Mouse (Mus musculus) MEL (cell line): Measurements from ENCODE around the gene Slc24a4. TPM values are rescaled to one million over a fixed set of nuclear protein-coding genes. Genes with fewer than 3 reads are reported as not detected.

ENCODE experiments used
- DNase-seq: peaks from one replicate; pipeline ENCODE4 v3.0.0; 2011; ENCODE audit warnings: low read depth, low spot score
- H3K27ac ChIP-seq: 2 replicates; pipeline ENCODE4 v1.5.1; 2012; ENCODE audit warnings: low read depth, mild to moderate bottlenecking, control low read depth, low read length, moderate library complexity; ENCODE audit not compliant: control insufficient read depth
- H3K27me3 ChIP-seq, 2 experiments: fragments of 150-350 bp in 1 of 2; sonication (generic) in 1 of 2; 2 replicates each; pipeline ENCODE4 v1.6.1; 2012; ENCODE audit warnings: low read length in 2 of 2, mild to moderate bottlenecking in 2 of 2, improper control_type of control experiment in 1 of 2, moderate library complexity in 1 of 2; ENCODE audit not compliant: insufficient read depth in 2 of 2, control insufficient read depth in 1 of 2
- H3K36me3 ChIP-seq, 2 experiments: 2 replicates each; pipeline ENCODE4 v1.6.1; 2012 to 2014; ENCODE audit warnings: low read length in 2 of 2, improper control_type of control experiment in 1 of 2, inconsistent platforms in 1 of 2, mild to moderate bottlenecking in 1 of 2; ENCODE audit not compliant: insufficient read depth in 2 of 2, control insufficient read depth in 1 of 2
- H3K4me1 ChIP-seq, 2 experiments: fragments of 150-350 bp in 1 of 2; sonication (generic) in 1 of 2; 2 replicates each; pipeline ENCODE4 v1.6.1; 2012; ENCODE audit warnings: low read length in 2 of 2, improper control_type of control experiment in 1 of 2, mild to moderate bottlenecking in 1 of 2; ENCODE audit not compliant: insufficient read depth in 2 of 2, control insufficient read depth in 1 of 2
- H3K4me3 ChIP-seq, 2 experiments: fragments of 150-350 bp in 1 of 2; sonication (generic) in 1 of 2; 2 replicates each; pipeline ENCODE4 v1.5.1; 2012; ENCODE audit warnings: low read depth in 2 of 2, low read length in 2 of 2, mild to moderate bottlenecking in 2 of 2, moderate library complexity in 2 of 2, control low read depth in 1 of 2, improper control_type of control experiment in 1 of 2; ENCODE audit not compliant: control insufficient read depth in 1 of 2, insufficient read depth in 1 of 2
- H3K79me2 ChIP-seq: 2 replicates; pipeline ENCODE4 v1.6.1; 2012; ENCODE audit warnings: mild to moderate bottlenecking, low read length, moderate library complexity; ENCODE audit not compliant: control insufficient read depth, poor library complexity, insufficient read depth
- H3K9ac ChIP-seq: 2 replicates; pipeline ENCODE4 v1.6.1; 2012; ENCODE audit warnings: low read depth, mild to moderate bottlenecking, control low read depth, low read length, moderate library complexity; ENCODE audit not compliant: control insufficient read depth, poor library complexity, severe bottlenecking
- H3K9me3 ChIP-seq: fragments of 150-350 bp; sonication (generic); replicated peaks from 2 replicates; pipeline ENCODE4 v1.6.1; 2012; ENCODE audit warnings: mild to moderate bottlenecking, low read length, improper control_type of control experiment, moderate library complexity; ENCODE audit not compliant: insufficient read depth
- BHLHE40 ChIP-seq: IDR thresholded peaks from 2 replicates; pipeline ENCODE4 v1.6.1; 2012; ENCODE audit warnings: low read depth, mild to moderate bottlenecking, inconsistent platforms, low read length, improper control_type of control experiment, borderline replicate concordance
- EP300 ChIP-seq, 2 experiments: IDR thresholded peaks; 2 replicates each; pipeline ENCODE4 v1.6.1; 2011; ENCODE audit warnings: improper control_type of control experiment in 2 of 2, low read length in 2 of 2, low read depth in 1 of 2, mild to moderate bottlenecking in 1 of 2
- GABPA ChIP-seq: IDR thresholded peaks from 2 replicates; pipeline ENCODE4 v1.6.1; 2012; ENCODE audit warnings: low read depth, mild to moderate bottlenecking, inconsistent platforms, low read length, improper control_type of control experiment, moderate library complexity
- JUND ChIP-seq: IDR thresholded peaks from 2 replicates; pipeline ENCODE4 v1.6.1; 2011; ENCODE audit warnings: low read depth, mild to moderate bottlenecking, improper control_type of control experiment, low read length
- MAFK ChIP-seq: IDR thresholded peaks from 2 replicates; pipeline ENCODE4 v1.6.1; 2011; ENCODE audit warnings: low read depth, mild to moderate bottlenecking, low read length, improper control_type of control experiment, borderline replicate concordance
- MAX ChIP-seq: IDR thresholded peaks from 2 replicates; pipeline ENCODE4 v1.6.1; 2011; ENCODE audit warnings: low read length, improper control_type of control experiment
- MEF2A ChIP-seq: IDR thresholded peaks from 2 replicates; pipeline ENCODE4 v1.6.1; 2014; ENCODE audit warnings: low read depth, mild to moderate bottlenecking, inconsistent platforms, low read length, improper control_type of control experiment; ENCODE audit not compliant: poor library complexity, insufficient replicate concordance, severe bottlenecking; ENCODE audit errors: extremely low read depth
- MYC ChIP-seq: IDR thresholded peaks from 2 replicates; pipeline ENCODE4 v1.6.1; 2011; ENCODE audit warnings: low read depth, mild to moderate bottlenecking, low read length, improper control_type of control experiment, moderate library complexity
- NELFE ChIP-seq: IDR thresholded peaks from 2 replicates; pipeline ENCODE4 v1.6.1; 2011; ENCODE audit warnings: low read depth, low read length, improper control_type of control experiment
- POLR2AphosphoS2 ChIP-seq: IDR thresholded peaks from 2 replicates; pipeline ENCODE4 v1.6.1; 2011; ENCODE audit warnings: low read length, improper control_type of control experiment
- SIN3A ChIP-seq: IDR thresholded peaks from 2 replicates; pipeline ENCODE4 v1.6.1; 2012; ENCODE audit warnings: low read length, improper control_type of control experiment, inconsistent platforms
- USF1 ChIP-seq: IDR thresholded peaks from 2 replicates; pipeline ENCODE4 v1.6.1; 2014; ENCODE audit warnings: low read depth, mild to moderate bottlenecking, inconsistent platforms, low read length, improper control_type of control experiment, moderate library complexity
- USF2 ChIP-seq, 2 experiments: IDR thresholded peaks; 2 replicates each; pipeline ENCODE4 v1.6.1; 2011 to 2012; ENCODE audit warnings: improper control_type of control experiment in 2 of 2, low read length in 2 of 2, borderline replicate concordance in 1 of 2, inconsistent platforms in 1 of 2, low read depth in 1 of 2, mild to moderate bottlenecking in 1 of 2; ENCODE audit not compliant: insufficient read depth in 1 of 2
- ZC3H11A ChIP-seq: IDR thresholded peaks from 2 replicates; pipeline ENCODE4 v1.6.1; 2012; ENCODE audit warnings: low read depth, mild to moderate bottlenecking, inconsistent platforms, low read length, improper control_type of control experiment
- ZMIZ1 ChIP-seq: IDR thresholded peaks from 2 replicates; pipeline ENCODE4 v1.6.1; 2012; ENCODE audit warnings: low read depth, mild to moderate bottlenecking, inconsistent platforms, low read length, improper control_type of control experiment, moderate library complexity
- polyA plus RNA-seq, 2 experiments: library from polyadenylated mRNA; stranded (reverse) in 1 of 2; unstranded in 1 of 2; fragments of >175 nt in 1 of 2; fragments of >200 nt in 1 of 2; gene quantifications; 2 replicates each; pipeline versions ENCODE4 v1.2.1 to v1.2.4; 2012; ENCODE audit warnings: low replicate concordance in 2 of 2, low read depth in 1 of 2; ENCODE audit not compliant: insufficient read length in 2 of 2, insufficient read depth in 1 of 2, missing spikeins in 1 of 2
- total RNA-seq: library from RNA; depleted of rRNA; stranded (reverse); fragments of 300-350 nt; gene quantifications from 2 replicates; pipeline ENCODE4 v1.2.3, GENCODE M21; 2012

Gene Slc24a4
- total and polyA plus RNA-seq, 3 experiments = not detected

- no peak for DNase-seq
- Histone ChIP-seq H3K4me1 (peaks cover 0 to 2% of the 10 kb centered on the region in 2 experiments; a peak in 1 of 4 replicates), H3K27ac (no peak overlapping the region), H3K79me2 (no peaks in the 10 kb centered on the region), H3K9me3 (no peaks in the 10 kb centered on the region), H3K9ac (no peak overlapping the region), H3K36me3 (no peaks in the 10 kb centered on the region), H3K4me3 (no peak overlapping the region), H3K27me3 (no peaks in the 10 kb centered on the region)
- no peak for TF ChIP-seq ZC3H11A
- TF ChIP-seq BHLHE40 = no peak
Measured at GRCm38 (mm10) chr12:102292501-102293215, 164.1 kb downstream of the Slc24a4 start.

GRCm38 (mm10) chr12:102294634-102295033 lies 166.1 kb downstream of the Slc24a4 start:
- Histone ChIP-seq H3K79me2 (no peaks in the 10 kb centered on the region), H3K27me3 (0 out of 4 replicates have a peak, but pooled peaks cover 0 to 2% of the 10 kb centered on the region in 2 experiments)
- no peak for TF ChIP-seq EP300 (IDR thresholded peaks at IDR 0.05; ENCODE audit: low read depth in 1 of 2, low read length in 2 of 2)
- TF ChIP-seq MEF2A = no peak
- no peak for TF ChIP-seq POLR2AphosphoS2
- TF ChIP-seq USF1 = no peak
- no peak for TF ChIP-seq GABPA
- TF ChIP-seq MAFK = no peak
- no peak for TF ChIP-seq USF2 (IDR thresholded peaks at IDR 0.05; ENCODE audit: borderline replicate concordance in 1 of 2, insufficient read depth in 1 of 2, low read depth in 1 of 2, low read length in 2 of 2)
- TF ChIP-seq ZMIZ1 = no peak
- no peak for TF ChIP-seq MAX
- TF ChIP-seq SIN3A = no peak
- no peak for TF ChIP-seq BHLHE40
- no peak for TF ChIP-seq MYC
- no peak for TF ChIP-seq NELFE
- no peak for TF ChIP-seq JUND
- TF ChIP-seq, all 39 proteins: peak for 0
- Histone ChIP-seq H3K4me1 (peaks cover 0 to 2% of the 10 kb centered on the region in 2 experiments; a peak in 1 of 4 replicates), H3K9me3 (no peaks in the 10 kb centered on the region), H3K27ac (no peak overlapping the region), H3K36me3 (no peaks in the 10 kb centered on the region), H3K9ac (no peak overlapping the region), H3K4me3 (no peak overlapping the region)
- no peak for DNase-seq
